Mouse (Mus musculus) E14TG2a.4 (cell line): Measurements from ENCODE around the gene Sult6b2.

Source experiments
- CTCF ChIP-seq: conservative IDR thresholded peaks from 2 replicates; pipeline ENCODE4 v1.5.1; 2014; ENCODE audit warnings: low read length
- NANOG ChIP-seq: IDR thresholded peaks from 2 replicates; pipeline ENCODE4 v1.6.1; 2014; ENCODE audit warnings: borderline replicate concordance, low read length, mixed read lengths
- POU5F1 ChIP-seq: IDR thresholded peaks from 2 replicates; pipeline ENCODE4 v1.6.1; 2014; ENCODE audit warnings: low read length, borderline replicate concordance

DNA sequence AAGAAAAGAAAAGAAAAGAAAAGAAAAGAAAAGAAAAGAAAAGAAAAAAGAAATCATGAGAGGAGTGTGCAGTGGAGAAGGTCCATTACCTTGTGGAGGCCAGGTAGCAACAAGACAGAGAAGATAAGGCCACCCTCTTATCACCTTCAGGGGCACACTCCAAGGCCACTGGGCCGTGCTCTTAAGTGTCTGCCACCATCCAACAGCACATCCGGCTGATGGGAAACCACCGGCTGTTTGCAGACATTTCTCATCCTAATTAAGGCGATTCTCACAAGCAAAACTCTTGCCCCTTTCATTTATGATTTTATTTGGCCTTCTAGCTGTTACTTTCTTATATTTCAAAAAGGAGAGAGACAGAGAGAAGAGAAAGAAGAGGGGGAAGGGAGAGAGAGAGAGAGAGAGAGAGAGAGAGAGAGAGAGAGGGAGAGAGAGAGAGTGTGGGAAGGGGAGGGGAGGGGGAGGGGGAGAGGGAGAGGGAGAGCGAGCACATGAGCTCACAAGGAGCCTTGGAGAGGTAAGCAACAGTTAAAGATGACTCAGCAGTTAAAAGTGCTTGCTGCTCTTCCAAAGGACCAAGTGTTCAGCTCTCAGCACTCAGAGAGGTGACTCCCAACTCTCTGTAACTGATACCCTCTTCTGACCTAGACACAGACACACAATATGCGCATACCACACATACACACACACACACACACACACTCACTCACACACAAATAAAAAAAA is 5.2 kb upstream of the Sult6b2 start:
- no peak for TF ChIP-seq CTCF
- TF ChIP-seq NANOG, result no peak
- no peak for TF ChIP-seq POU5F1
